ENCODE assay signal across 31 mouse cellular contexts in genomic region chr2:171985813-171986572, GRCm38 (mm10). TPM values are rescaled to one million over a fixed set of nuclear protein-coding genes. Genes with fewer than 3 reads are reported as not detected.
DNase-seq lines count a peak whose midpoint lies in the region; ATAC-seq and TF ChIP-seq lines count a peak whose summit lies in the region.
"Had no signal": no experiment of that assay in that cellular context is flagged by ENCODE, and none has a peak within 500 bp of the region (broad histone marks: within the 10 kb centered on the region; RNA-seq: fewer than 3 reads in every experiment).

No protein-coding gene starts in this region.

- in situ Hi-C loops in ES-E14 (cut with MboI; ENCODE audit: low sequenced_read_pairs in 2 of 2, unreplicated experiment in 2 of 2) = no loop called here

- H3K9ac ChIP-seq in midbrain, embryonic 11.5 days (ENCODE audit: low read length) = no peak overlapping the region
- H3K9ac ChIP-seq in ES-E14 (ENCODE audit: insufficient read depth, low read depth, low read length, poor library complexity, severe bottlenecking) = no peak overlapping the region
- H3K9ac ChIP-seq: heart, embryonic 13.5 days; hindbrain, embryonic 12.5 days; hindbrain, embryonic 15.5 days had no signal

- H3K4me3 ChIP-seq in midbrain, embryonic 11.5 days (ENCODE audit: low read depth, low read length) = no peak overlapping the region
- H3K4me3 ChIP-seq in midbrain, embryonic 10.5 days = no peak overlapping the region
- H3K4me3 ChIP-seq in ES-E14 (ENCODE audit: insufficient read depth in 1 of 2, low read depth in 1 of 2, low read length in 2 of 2, poor library complexity in 1 of 2, severe bottlenecking in 1 of 2) = no peak overlapping the region
- H3K4me3 ChIP-seq in limb, embryonic 10.5 days = no peak overlapping the region
- H3K4me3 ChIP-seq: forebrain, embryonic 10.5 days; heart, adult 2 months; heart, embryonic 10.5 days; heart, embryonic 13.5 days; hindbrain, embryonic 12.5 days; hindbrain, embryonic 15.5 days had no signal

- peaks cover 9% of the 10 kb centered on the region for H3K4me1 ChIP-seq in midbrain, embryonic 11.5 days (ENCODE audit: control insufficient read depth, insufficient read depth, low read length)
- peaks cover 20% of the 10 kb centered on the region for H3K4me1 ChIP-seq in midbrain, embryonic 10.5 days
- peaks cover 10 to 17% of the 10 kb centered on the region in 2 experiments; a peak in 3 of 4 replicates for H3K4me1 ChIP-seq in ES-E14 (ENCODE audit: control insufficient read depth in 2 of 2, insufficient read depth in 2 of 2, low read length in 2 of 2, poor library complexity in 1 of 2)
- peaks cover 25% of the 10 kb centered on the region for H3K4me1 ChIP-seq in limb, embryonic 10.5 days
- H3K4me1 ChIP-seq: heart, embryonic 10.5 days; heart, embryonic 13.5 days; hindbrain, embryonic 15.5 days had no signal

- ATAC-seq in midbrain, embryonic 11.5 days (ENCODE audit: low FRiP score) = no peak
- ATAC-seq: activated CD4-positive, CD25-positive, alpha-beta regulatory T cell, adult 4 months; CD4-positive, CD25-positive, alpha-beta regulatory T cell, adult 4 months; forebrain, embryonic 14.5 days; Patski had no signal

- DNase-seq in midbrain, embryonic 11.5 days (ENCODE audit: low spot score, missing footprints) = peak; percentile 78
- no peak for DNase-seq in midbrain, embryonic 10.5 days (ENCODE audit: low spot score)
- peak; percentile 63 for DNase-seq in ES-CJ7 (ENCODE audit: low read depth, low spot score)
- DNase-seq in ES-E14 (ENCODE audit: low read depth, low spot score) = peak; percentile 60
- no peak for DNase-seq in limb, embryonic 10.5 days (ENCODE audit: low spot score)
- no peak for DNase-seq in left cerebral cortex, adult 8-10 months (ENCODE audit: low spot score in 2 of 2)
- DNase-seq: adrenal gland, adult 8-10 months; adrenal gland, postnatal 25 days; cerebellum, adult 11-12 months; cerebellum, adult 8-10 months; cerebellum, postnatal 10 days; cerebellum, postnatal 36 days; embryo, embryonic 11 days; gastrocnemius, postnatal 10 days; gastrocnemius, postnatal 36 days; heart, adult 2 months; heart, postnatal 14 days had no signal

- H3K9me3 ChIP-seq in midbrain, embryonic 11.5 days (ENCODE audit: control insufficient read depth, low read length) = no peaks in the 10 kb centered on the region
- H3K9me3 ChIP-seq in midbrain, embryonic 10.5 days (replicated peaks) = no peaks in the 10 kb centered on the region
- no peaks in the 10 kb centered on the region for H3K9me3 ChIP-seq in ES-E14 (ENCODE audit: control insufficient read depth, insufficient read depth, low read depth, low read length)
- H3K9me3 ChIP-seq in limb, embryonic 10.5 days (replicated peaks) = no peaks in the 10 kb centered on the region
- H3K9me3 ChIP-seq: forebrain, embryonic 10.5 days; heart, embryonic 10.5 days; heart, embryonic 13.5 days; hindbrain, embryonic 12.5 days; hindbrain, embryonic 15.5 days had no signal

- 5% methylated on average over 8 of the region's 8 CpGs for WGBS in midbrain, embryonic 11.5 days
- WGBS in midbrain, embryonic 10.5 days = 5% methylated on average over 8 of the region's 8 CpGs
- 12% methylated on average over 8 of the region's 8 CpGs for WGBS in limb, embryonic 10.5 days

- no peaks in the 10 kb centered on the region for H3K36me3 ChIP-seq in midbrain, embryonic 11.5 days (ENCODE audit: control insufficient read depth, insufficient read depth, low read length)
- H3K36me3 ChIP-seq in midbrain, embryonic 10.5 days = no peaks in the 10 kb centered on the region
- H3K36me3 ChIP-seq in ES-E14 (ENCODE audit: control insufficient read depth, insufficient read depth, low read length, poor library complexity, severe bottlenecking) = no peaks in the 10 kb centered on the region
- no peaks in the 10 kb centered on the region for H3K36me3 ChIP-seq in limb, embryonic 10.5 days
- H3K36me3 ChIP-seq: forebrain, embryonic 10.5 days; G1E; heart, embryonic 10.5 days; heart, embryonic 13.5 days; hindbrain, embryonic 12.5 days; hindbrain, embryonic 15.5 days had no signal

- no peak overlapping the region for H3K27ac ChIP-seq in midbrain, embryonic 11.5 days (ENCODE audit: low read depth, low read length)
- H3K27ac ChIP-seq in midbrain, embryonic 10.5 days (replicated peaks) = no peak overlapping the region
- H3K27ac ChIP-seq in ES-E14 (ENCODE audit: insufficient read depth, low read depth, low read length, poor library complexity, severe bottlenecking) = no peak overlapping the region
- H3K27ac ChIP-seq in limb, embryonic 10.5 days = 0 out of 2 replicates have a peak overlapping the region, but pooled peaks have one; percentile 19
- H3K27ac ChIP-seq: forebrain, embryonic 10.5 days; heart, adult 2 months; heart, embryonic 10.5 days; heart, embryonic 13.5 days; hindbrain, embryonic 12.5 days; hindbrain, embryonic 15.5 days had no signal

- H3K27me3 ChIP-seq in midbrain, embryonic 11.5 days (ENCODE audit: control insufficient read depth, insufficient read depth, low read length) = no peaks in the 10 kb centered on the region
- no peaks in the 10 kb centered on the region for H3K27me3 ChIP-seq in midbrain, embryonic 10.5 days (ENCODE audit: low read depth, poor library complexity, severe bottlenecking)
- H3K27me3 ChIP-seq in limb, embryonic 10.5 days (ENCODE audit: low read depth, poor library complexity, severe bottlenecking) = peaks cover 9% of the 10 kb centered on the region; the same call in 1 of the 2 replicates
- H3K27me3 ChIP-seq: hindbrain, embryonic 12.5 days; hindbrain, embryonic 15.5 days; Patski had no signal

- H3K4me2 ChIP-seq in midbrain, embryonic 11.5 days = no peak overlapping the region
- H3K4me2 ChIP-seq: heart, embryonic 13.5 days; hindbrain, embryonic 12.5 days; hindbrain, embryonic 15.5 days had no signal

TF ChIP-seq in ES-E14, 5 proteins besides CTCF, POLR2A, EP300 and RAD21:
- TF ChIP-seq MAFK (IDR thresholded peaks at IDR 0.05; ENCODE audit: insufficient read depth, low read depth, low read length) (no peak), HCFC1 (IDR thresholded peaks at IDR 0.05; ENCODE audit: borderline replicate concordance, insufficient read depth, low read length) (no peak), ZC3H11A (IDR thresholded peaks at IDR 0.05; ENCODE audit: borderline replicate concordance, low read depth, low read length) (no peak), CHD2 (IDR thresholded peaks at IDR 0.05; ENCODE audit: low read depth, low read length) (no peak), ZNF384 (IDR thresholded peaks at IDR 0.05; ENCODE audit: low read depth, low read length) (no peak)
TF ChIP-seq in ES-E14: peak in this region for 0.

RNA-seq across cellular contexts. Expression of gene Cbln4, which starts 57.3 kb away (rescaled TPM):
- polyA plus RNA-seq in midbrain, embryonic 11.5 days (2014; fragmentation: Nextera tagmentation; extraction: Ambion mirVana) = 0.80 and 1.2 TPM in 2 replicates
- 0.53 and 0.67 TPM in 2 replicates for polyA plus RNA-seq in midbrain, embryonic 10.5 days (2016; fragmentation: Nextera tagmentation; extraction: Ambion mirVana)
- not detected in 2 replicates for total RNA-seq in ES-E14 (2012; rRNA removed)
- polyA plus RNA-seq in limb, embryonic 10.5 days (2016; fragmentation: Nextera tagmentation; extraction: Ambion mirVana) = 0.41 and 2.2 TPM in 2 replicates
- total RNA-seq in left cerebral cortex, adult 8-10 months (2022) = 10 to 100 TPM; 10.4 to 15.7 (median 14.0) TPM
- total RNA-seq: adrenal gland, adult 8-10 months; adrenal gland, postnatal 25 days; gastrocnemius, adult 18-20 months; gastrocnemius, postnatal 10 days; gastrocnemius, postnatal 36 days; granulocyte monocyte progenitor cell, adult 5-6 weeks; heart, adult 2 months; heart, postnatal 14 days; hematopoietic stem cell, adult 5-6 weeks had no signal
- polyA plus RNA-seq: activated CD4-positive, CD25-positive, alpha-beta regulatory T cell, adult 4 months; C2C12; G1E; heart, adult 2 months; Patski had no signal

Comparison
In these comparisons a context has a peak if more than half of its experiments do, and no peak if none do; other contexts are left out.
1. DNase-seq: peak in midbrain, embryonic 11.5 days (single experiment), ES-CJ7 (single experiment) and ES-E14 (single experiment); none in midbrain, embryonic 10.5 days (single experiment), limb, embryonic 10.5 days (single experiment) and left cerebral cortex, adult 8-10 months (0 of 2).